Mouse (Mus musculus) right cerebral cortex, postnatal 36 days (tissue): ENCODE results near the gene Klf7.

Experiments
- DNase-seq, 2 experiments: peaks; one replicate each; pipeline ENCODE4 v3.0.0; 2022; ENCODE audit warnings: low spot score in 2 of 2, mixed read lengths in 1 of 2

Gene Klf7

DNA sequence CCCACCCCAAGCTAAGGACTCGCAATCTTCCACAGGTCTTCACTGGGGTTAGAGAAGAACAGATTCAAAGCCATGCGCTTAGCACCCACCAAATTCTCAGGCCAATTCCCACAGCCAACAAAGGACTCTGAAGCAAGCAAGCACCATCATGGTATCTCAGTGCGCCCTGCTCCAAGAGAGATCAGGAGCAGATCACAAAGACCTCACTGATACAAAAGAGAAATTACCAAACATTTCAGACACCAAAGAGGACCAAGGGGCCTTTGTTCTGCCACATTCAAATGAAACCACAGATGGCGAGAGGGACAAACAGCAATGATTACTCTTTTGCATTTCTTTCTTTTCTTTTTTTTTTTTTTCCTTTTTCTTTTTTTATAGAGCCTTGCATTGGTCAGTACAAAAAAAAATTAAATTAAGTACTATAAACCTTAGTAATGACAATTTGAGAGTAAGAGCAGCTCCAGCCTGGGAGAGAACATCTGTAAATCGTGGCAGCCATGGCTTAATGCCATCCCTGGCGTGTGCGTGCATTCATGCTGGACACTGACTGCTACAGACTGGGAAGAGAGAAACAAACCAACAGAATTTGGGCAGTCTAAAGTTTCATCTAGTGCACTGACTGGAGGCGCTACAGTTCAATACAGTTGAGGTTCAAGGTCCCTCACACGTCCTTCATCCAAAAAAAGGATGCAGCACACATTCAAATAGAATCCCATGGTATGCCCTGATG, 89.4 kb downstream of the Klf7 start:
- no peak for DNase-seq

DNA sequence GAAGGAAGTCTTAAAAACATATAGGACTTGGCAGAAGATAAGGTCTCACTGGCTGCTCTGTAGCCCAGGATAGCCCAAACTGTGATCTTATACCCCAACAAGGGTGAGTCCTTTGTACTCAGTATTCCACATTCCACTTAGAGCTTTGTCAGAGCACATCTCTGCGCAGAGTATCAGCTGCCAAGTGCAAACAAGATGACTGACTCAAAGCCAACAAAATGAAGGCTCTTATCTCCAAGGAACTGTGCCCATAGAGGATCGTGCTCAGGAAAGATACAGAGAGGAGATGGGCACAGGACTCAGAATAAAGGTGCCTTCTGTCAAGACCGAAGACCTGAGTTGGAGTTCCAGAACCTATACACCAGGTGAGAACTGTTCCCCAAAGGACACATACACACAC, 100.1 kb downstream of the Klf7 start:
- DNase-seq: no peak

DNA sequence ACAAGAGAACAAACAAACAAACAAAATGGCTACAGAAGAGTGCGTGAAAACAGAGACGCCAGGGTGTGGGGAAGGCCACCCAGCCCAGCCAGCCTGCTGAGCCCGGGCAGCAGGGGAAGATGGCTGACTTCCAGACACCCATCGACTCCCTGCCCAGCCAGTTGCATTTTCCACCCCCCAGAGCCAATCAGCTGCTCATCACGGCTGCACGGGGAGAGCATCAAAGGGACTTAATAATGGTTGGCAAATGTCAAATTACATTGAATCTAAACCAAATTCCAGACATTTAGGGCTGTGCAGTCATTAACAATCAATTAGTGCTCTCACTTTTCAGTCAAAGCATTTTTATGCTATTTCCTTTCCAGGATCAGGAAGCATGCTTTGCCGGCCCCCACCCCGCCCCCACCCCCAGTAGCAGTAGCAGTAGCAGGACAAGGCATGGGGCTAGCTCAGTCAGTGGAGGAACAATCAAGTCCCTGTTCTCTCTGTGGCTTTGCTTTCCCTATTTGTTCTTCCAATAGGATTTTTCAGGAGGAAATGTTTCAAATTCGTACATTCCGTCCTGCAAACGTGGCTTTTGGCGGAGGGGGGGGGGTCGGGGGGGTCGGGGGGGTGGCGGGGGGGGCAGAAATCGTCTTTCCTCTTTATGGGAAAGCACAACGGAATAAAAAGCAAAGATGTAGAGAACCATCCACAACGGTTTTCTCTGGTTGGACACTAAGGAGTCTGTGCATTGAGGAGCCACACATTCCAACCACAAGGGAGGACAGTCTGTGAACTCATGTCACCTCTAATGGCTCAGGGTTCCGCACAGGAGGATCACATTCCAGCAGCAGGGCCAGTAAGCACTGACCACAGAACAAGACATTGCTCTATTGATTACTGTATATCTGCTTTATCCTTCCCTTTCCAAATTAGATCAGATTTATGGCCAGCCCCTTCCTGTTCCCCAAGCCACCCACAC, 101.1 kb downstream of the Klf7 start:
- no peak for DNase-seq

DNA sequence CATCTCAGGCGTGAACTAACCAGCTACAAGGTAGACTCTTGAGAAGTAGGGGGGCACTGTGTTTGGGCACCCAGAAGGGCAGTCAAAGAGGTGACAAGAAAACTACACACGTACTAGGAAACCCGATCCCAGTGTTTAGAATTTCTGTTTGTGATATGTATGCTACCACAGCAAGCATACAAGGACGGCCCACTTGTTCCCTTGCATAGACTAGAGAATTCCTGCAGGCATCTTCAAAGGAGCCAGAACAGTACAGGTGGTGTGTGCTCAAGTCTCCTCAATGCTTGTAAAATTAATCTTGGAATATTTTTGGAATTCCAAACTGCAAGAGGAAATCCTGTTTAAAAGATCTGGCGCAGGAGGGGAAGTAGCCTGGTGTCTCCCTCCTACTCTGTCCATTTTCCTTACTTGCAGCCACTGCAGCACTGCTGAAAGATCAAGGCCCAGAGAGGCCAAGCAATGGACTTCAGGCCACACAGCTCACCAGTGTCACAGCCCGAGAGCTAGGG, 102.9 kb downstream of the Klf7 start:
- DNase-seq: no peak

DNA sequence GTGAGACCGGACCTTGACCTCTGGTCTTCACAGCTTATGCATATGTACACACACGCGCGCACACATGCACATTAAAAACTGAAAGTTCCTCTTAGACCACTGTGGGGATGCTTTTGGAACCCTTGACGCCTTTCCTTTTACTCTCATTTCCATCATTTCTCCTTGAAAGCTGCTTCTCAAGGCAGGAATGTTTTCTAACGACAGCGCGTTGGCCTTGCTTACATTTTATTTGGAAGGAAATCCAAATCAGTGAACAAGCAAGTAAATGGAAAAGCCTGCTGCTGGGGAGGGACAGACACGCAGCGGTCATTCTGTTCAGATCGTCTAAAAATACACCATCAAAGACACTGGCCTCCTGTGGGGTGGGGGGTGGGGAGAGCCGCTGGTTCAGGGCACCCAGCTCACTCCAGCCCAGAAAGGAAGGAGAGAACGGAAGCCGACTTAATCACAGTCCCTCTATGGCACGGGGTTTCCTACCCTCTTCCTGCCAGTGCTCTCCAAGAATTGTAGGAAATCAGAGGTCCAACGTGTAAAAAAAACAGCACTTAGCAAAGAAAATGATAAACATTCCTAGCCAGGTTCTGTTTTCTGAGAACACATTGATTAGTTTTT, 103.5 kb downstream of the Klf7 start:
- no peak for DNase-seq

DNA sequence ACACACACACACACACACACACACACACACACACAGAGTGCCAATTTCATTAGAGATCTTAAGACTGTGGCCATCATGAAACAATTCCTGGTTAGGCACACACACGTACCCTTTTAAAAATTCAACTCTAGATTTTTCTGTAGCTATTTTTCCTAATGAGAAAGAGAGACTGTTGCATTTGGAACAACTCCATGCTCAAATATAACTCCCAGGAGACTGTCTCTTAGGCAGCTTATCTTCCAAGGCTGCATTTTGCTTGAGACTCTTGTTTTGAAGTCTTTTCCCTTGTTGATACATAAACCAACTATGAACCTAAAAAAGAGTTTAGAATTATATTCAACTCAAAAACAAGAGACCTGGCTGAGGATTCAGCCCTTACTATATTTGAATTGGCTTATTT, 108.0 kb downstream of the Klf7 start:
- DNase-seq: no peak

DNA sequence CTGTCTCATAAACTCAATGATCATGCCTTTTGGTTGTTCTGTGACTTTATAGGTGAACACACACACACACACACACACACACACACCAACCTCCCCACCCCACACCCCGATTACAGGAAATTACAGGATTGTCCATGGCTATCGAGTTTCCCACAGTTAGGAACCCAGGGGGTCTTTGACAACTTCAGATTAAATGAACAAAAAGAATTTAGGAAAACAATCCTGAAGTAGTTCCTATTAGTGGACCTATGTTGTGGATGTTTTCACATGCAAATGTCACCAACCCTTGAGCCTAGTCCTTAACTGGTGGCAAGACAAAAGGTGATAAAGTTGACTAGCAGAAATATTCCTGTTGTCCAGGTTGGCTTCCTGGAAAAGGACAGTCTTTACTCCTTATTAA, 113.1 kb downstream of the Klf7 start:
- no peak for DNase-seq

DNA sequence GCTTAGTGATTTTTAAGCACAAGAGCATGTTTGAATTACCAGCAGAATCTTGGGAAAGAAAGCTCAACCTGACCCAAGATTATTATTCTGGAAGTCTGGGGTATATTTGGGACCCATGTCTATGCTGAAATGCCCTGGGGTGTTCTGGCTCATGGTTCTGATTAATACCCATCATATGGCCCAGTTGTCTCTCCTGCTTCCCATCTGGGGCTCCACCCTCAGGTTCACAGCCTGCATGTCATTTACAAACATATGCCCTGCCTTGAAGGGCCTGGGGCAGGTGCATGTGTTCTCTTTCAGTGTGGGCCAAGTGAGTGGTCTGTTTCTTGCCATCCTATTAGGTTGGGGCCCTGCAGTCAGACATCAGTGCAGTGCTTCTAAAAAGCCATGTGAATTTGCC, 114.1 kb downstream of the Klf7 start:
- DNase-seq: no peak

DNA sequence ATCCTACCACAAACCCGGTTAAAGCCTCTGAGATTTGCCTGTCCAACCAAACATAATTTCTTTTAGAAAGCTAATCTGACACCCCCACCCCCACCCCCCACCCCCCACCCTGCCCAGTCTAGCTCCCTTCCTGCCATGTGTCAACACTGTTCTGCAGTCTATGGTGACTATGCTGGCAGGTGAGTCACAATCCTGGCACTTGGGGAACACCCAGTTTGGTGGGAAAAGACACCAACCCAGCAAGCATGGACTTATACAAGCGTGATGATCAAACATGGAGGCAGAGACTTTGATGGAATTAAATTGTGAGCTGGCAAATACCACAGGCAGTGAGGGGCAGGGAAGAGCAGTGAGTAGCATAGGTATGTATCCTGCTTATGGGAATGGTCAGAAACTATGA, 116.9 kb downstream of the Klf7 start:
- DNase-seq: no peak

DNA sequence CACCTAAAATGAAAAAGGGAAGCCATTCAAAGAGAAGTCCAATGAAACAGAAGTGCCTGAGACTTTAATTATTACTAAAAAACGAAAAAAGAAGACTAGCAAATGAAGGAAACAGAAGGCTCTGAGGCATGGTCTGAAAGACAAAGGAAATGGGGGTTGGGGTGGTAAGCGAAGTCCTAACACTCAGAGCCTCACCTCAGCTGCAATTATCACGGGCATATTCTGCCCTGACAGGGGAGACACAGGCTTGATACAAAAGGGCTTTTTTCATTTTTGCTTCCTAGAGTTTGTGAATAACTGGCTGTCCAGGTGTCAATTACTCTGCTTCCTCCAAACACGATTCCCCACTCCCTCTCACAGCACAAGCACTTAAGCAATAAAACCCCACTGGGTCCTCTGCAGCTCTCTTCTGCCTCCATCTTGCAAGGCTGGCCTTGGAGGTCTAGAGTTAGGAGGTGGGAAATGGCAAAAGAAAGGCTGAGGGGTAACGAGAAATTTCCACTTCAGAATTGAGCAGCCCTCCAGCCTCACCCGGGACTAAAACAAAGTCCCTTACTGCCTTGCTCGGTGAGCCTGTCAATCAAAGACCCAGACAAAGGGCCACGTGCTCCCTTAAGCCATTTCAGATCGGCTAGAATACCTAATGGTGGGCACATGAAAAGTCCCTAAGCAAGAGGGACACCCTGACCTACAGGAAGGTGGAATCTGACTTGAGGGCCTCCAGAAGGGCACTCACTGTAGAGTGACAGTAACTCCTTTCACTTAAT, 118.4 kb downstream of the Klf7 start:
- no peak for DNase-seq

DNA sequence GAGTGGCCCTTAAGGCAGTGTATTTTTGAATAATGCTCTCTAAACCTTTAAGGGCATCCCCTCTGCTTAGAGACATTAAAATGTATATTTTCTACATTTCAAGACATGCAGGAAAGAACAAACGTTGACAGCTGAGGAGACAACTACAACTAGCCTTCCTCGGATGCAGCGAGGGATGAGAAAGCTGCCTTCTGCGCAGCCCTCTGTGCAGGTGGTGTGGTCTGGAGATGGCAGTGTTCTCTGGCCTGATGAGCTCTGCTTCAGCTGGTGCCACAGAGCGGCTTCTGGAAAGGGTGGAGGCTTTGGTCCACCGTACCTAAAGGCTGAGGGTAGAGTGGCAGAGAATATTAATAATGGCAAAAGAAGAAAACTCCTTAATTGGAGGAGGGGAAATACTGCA, 120.0 kb downstream of the Klf7 start:
- no peak for DNase-seq

DNA sequence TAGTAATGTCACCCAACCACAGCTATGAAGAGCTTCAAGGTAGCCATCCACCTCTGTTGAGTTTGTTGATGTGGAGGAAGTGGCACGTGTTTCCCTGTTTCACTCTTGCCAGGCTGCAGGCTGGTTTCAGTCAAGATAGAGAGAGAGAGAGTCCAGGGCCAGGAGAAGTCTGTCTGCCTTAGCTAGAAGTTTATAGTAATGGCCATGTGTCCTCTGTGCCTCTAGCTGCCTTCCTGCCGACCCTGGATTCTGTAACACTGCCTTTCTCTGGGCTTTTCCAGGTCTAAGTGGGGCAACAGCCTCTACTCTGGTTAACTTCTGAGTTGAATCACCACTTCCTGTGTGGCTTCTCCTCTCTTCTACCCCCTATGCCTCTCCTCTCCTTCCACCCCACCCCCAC, 121.5 kb downstream of the Klf7 start:
- no peak for DNase-seq

DNA sequence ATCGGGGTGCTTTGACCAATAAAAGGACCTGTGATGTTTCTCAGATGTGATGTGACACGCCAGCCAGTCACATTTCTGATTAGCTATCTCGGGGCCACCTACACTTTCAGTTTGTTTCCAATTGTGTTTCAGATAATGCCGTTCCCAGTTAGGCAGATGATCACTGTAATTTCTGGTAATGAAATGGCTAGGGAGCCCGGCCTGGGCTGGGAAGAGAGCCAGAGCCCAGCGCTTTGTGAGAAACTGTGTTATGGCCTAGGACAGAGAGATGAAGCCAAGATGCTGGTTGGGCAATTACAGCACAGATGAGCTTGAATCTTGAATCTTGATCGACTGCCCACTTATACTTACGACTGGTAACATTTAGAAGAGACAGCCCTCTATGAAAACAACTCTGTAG, 122.6 kb downstream of the Klf7 start:
- no peak for DNase-seq

DNA sequence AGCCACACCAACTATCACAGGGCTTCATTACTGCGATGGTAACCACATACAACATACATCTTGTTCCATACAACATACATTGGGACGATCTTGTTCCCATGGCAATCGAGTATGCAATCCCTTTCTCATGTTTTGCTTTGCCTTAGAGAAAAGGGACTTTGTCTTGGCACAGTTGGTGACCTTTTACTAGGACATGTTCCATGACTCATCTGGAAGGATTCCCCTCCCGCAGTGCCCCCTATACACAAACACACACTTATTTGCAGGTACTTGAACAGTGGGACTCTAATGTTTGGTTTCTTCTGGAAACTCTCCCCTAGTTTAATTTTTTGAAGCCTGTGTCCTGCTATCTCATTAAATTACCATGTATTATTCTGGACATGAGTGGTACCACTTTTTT, 123.2 kb downstream of the Klf7 start:
- DNase-seq: no peak

DNA sequence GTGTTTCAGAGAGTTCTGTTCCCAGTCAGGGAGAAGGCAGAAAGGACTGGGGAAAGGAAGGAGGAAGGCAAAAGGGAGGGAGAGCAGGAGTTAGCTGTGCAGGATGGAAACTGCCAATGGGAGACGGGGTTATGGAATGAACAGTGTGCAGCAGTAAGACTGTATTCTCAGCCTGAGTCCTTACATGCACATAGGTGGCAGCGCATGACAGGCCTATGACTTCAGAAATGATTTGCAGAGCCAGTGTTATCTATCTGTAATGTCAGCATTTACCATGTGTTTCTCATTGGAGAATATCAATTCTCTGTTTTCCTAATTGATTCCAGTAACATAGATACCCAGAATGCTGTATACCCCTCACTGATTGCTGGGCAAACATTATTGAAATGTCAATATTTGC, 123.9 kb downstream of the Klf7 start:
- no peak for DNase-seq

DNA sequence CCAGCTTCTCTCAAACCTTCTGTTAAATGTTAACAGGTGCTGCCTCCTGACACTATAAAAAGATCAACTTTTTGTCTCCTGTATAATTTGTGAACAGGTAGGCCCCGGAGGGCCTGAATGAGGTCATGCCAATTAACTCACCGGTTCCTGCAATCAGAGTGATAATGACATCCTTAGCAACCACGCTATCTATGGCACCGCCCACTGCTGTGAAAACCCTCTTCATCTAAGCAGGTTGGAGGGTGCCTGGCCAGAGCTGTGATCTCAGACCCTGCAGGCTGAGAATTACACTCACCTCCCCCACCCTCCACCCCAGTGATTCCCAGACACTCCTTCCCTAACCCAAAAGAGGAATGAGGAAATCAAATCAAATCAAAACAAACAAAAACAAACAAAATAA, 126.3 kb downstream of the Klf7 start:
- no peak for DNase-seq

DNA sequence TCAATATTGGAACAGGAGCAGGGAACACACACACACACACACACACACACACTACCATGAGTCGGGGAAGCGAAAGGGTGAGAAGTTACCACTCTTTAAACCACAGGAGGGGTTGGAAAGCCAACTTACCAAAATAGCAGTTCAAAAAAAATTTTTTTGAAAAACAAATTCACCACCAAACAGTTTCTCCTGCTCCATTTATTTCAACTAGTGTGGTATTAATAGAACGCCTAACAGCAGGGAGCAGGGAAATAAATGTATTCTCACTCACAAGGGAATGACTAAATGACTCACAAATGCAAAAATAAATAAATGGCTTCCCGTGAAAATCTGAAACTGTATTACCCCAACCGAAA, 127.0 kb downstream of the Klf7 start:
- no peak for DNase-seq

DNA sequence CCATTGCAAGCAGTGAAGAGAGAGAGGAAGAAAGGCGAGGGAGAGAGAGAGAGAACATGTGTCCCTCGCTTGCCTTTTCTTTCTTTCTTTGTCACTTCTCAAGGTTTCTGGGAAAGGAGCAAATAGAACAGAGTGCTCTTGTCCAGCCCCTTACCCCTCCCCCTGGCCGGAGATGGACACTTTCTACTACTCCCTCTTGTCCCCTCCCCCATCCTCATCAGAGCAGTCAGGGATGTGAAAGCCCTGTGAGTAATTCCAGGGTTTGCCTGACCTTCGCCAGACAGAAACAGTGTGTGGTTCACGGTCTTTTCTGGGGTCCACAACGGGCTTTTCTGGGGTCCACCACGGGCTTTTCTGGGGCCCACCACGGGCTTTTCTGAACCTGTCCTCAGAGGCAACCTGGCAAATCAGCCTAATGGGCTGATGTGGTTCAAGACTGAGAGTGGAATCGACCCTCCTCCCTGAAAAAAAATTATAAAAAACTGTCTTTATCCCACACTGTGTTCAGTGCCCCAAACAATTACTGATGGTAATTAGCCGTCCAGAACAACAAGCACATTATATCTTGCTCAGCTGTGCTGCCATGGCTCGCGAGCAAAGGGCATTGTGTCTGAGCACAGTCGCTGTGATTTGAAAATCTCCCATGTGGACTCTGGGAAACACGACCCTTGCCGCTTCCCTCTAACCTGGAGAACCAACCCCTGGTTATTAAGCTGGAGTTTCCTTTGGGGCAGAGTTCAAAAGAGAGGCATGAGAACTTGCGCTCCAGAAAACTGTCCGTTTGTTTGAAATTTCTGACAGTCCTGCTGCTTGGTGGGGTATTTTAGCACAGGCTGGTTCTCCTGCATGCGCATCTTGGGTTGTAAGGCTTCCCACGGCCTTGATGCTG, 127.6 kb downstream of the Klf7 start:
- peak in 1 of 2 experiments; percentile 32 for DNase-seq

DNA sequence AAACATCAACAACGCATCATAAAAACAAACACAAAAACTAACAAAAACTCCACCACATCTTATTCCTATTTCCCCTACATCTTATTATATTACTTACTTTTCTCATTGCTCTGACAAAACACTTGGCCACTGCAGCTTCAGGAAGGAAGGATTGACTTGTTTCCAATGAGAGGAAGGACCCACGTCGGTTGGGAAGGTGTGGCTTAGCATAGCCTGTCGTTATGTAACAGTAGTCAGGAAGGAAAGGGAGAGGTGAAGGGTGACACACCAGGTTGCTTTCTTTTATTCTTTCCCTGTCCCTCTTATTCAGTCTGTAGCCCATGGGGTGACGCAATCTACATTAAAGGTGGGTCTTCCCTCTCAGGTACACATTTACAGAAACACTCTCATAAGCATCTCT, 129.6 kb downstream of the Klf7 start:
- no peak for DNase-seq

DNA sequence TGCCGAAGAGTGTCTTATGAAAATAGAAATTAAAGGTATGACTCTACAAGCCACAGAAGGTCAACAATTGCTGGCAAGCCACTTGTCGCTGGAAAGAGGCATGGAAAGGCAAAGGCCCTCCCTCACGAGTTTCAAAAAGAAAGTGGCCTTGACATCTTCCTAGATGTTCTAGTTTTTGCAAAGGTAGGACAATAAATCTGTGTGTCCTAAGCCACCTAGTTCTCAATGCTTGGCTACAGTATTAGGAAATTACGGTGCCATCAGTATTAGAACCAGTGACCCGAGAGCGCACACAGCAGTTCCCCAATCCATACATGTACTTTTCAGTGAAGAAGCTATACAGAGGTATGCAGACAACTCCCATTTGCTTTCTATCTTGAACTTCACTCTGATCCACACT, 131.7 kb downstream of the Klf7 start:
- DNase-seq: no peak

DNA sequence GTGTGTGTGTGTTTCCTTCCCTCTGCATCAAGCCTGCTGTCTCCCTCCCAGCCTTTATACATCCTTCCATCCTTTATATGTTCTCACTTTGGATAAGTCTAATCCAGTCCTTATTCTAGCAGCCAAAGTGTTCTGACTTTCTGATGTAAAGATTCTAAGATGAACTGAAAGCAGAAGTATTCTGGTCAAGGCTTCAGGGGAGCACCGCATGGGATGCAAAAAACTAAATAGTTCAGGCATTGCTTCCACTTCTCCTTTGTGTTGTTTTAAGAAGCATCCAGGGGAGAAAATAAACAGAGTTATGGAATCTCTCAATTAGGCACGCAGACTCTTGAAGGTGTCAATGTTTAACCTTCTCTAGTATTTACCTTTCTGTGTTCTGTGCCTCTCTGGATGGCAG, 141.3 kb downstream of the Klf7 start:
- DNase-seq: no peak
